Mouse (Mus musculus) stomach, postnatal 0 days (tissue): ENCODE data around the gene Tbc1d9b.

Source experiments
- CTCF ChIP-seq: IDR thresholded peaks from 2 replicates; pipeline ENCODE4 v1.5.1; 2016; ENCODE audit warnings: antibody characterized with exemption, low read depth, mild to moderate bottlenecking, moderate library complexity
- EP300 ChIP-seq: optimal IDR thresholded peaks from 2 replicates; pipeline ENCODE3; 2016; ENCODE audit warnings: antibody characterized with exemption

GRCm38 (mm10) chr11:50194070-50194469, 62.9 kb downstream of the Tbc1d9b start:
- TF ChIP-seq EP300 (no peak), CTCF (peak; percentile 39)
